Mouse (Mus musculus): ENCODE measurements around the gene Rora. TPM values are rescaled to one million over a fixed set of nuclear protein-coding genes. Genes with fewer than 3 reads are reported as not detected.

Gene Rora
- polyA plus RNA-seq, 1 experiment, result 15.5 TPM

GRCm38 (mm10) chr9:69319913-69320634 lies 666.5 kb downstream of the Rora start:
- DNase-seq (ENCODE audit: extremely low spot score in 1 of 2, low spot score in 1 of 2), result no peak

DNA sequence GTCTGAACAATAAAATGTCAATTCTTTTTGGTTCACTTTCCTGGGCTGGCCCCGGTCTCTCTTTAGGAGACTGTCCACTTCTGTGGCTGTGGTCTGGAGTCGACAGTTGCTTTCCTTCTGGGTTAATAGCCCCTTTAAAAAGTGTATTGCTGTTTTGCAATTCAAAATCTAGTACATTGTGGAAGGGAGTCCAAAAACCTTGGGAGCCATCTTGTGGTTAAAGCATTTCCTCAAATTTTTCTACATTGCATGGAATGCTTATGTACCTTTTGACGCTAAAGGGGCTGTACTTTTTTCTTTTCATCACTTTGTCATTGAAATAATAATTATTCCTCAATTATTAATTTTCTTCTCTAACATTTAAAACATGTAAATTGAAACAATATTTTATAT lies 667.0 kb downstream of the Rora start:
- DNase-seq (ENCODE audit: extremely low spot score in 1 of 2, low spot score in 1 of 2), result no peak

GRCm38 (mm10) chr9:69321956-69322355 lies 668.4 kb downstream of the Rora start:
- DNase-seq (ENCODE audit: extremely low spot score in 1 of 2, low spot score in 1 of 2), result no peak

GRCm38 (mm10) chr9:69323831-69324230 lies 670.2 kb downstream of the Rora start:
- DNase-seq (ENCODE audit: extremely low spot score in 1 of 2, low spot score in 1 of 2), result no peak

DNA sequence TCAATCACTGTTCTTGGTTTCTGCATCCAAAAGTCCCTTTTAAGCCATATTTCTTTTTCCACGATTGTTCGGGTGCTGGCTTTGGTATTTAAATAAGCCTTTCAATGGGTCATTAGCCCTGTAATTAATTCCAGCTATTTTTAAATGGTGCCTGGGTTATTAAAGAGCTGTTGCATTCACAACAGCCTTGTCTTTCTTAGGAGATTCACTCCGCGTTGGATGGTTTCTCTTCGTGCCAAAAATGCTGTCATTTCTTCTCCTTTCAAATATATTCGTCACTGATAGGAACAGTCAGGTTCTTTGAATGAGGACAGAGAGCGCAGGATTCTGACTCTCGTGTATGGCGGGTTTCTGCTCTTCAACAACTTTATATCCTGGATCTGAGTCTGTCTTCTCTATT lies 673.5 kb downstream of the Rora start:
- DNase-seq (ENCODE audit: extremely low spot score in 1 of 2, low spot score in 1 of 2), result no peak

- no peak for DNase-seq (ENCODE audit: extremely low spot score in 1 of 2, low spot score in 1 of 2)
These were observed 674.0 kb downstream of the Rora start for GRCm38 (mm10) chr9:69327591-69327990.

- DNase-seq (ENCODE audit: extremely low spot score in 1 of 2, low spot score in 1 of 2), result no peak
These were observed 678.2 kb downstream of the Rora start for GRCm38 (mm10) chr9:69331790-69332189.

DNA sequence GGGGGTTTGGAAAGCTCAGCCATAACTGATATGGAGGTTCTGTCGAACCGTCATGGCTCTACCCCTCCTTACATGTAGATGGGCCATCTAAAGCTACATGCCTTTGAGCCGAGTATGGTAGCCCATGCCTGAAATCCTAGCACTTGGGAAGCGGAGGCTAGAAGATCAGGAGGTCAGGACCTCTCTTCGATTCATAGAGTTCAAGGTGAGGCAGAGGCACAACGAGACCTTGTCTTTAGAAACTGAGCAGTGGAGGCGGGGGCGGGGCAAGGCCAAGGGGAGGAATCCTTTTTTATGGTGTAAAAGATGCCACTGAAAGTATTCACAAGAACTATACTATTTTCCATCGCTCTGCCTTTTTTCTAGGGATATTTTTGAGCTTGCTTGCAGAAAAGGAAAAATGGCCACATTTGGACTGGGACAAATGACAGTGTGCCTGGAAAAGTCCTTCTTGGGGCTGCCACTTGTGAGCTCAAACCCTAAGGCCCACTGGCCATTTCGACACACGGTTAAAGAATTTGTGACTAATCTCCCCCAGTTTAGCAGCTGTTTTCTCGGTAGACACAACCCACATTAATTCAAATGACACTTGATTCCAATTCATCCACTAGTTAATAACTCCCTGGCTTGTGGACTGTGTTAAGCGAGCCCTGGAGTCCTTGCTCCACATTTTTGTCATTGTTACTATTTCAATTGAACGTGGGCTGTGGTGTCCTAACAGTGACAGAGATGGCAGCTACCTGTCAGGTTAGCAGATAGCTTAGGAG lies 679.4 kb downstream of the Rora start:
- no peak for DNase-seq (ENCODE audit: extremely low spot score in 1 of 2, low spot score in 1 of 2)

- no peak for DNase-seq (ENCODE audit: extremely low spot score in 1 of 2, low spot score in 1 of 2)
These were observed 680.1 kb downstream of the Rora start for GRCm38 (mm10) chr9:69333654-69334053.

DNA sequence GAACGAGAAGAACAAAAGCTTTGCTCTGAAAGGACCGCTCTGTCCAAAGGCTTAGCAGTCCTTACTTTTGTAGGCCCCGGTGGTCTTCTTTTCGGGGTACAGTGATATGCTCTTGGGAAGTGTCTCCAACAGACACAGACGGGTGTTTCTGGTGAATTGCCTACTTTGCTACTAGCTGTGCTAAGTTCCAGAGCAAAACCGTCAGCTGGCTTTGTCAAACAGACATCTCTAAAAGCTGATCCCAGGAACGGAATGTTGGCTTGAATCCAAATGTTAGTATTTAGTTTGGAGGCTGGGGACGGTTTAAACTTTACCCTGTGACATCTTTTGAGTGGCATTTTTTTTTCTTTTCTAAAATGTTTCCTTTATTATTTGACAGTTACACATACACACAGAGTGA lies 680.5 kb downstream of the Rora start:
- no peak for DNase-seq (ENCODE audit: extremely low spot score in 1 of 2, low spot score in 1 of 2)

GRCm38 (mm10) chr9:69336063-69336462 lies 682.5 kb downstream of the Rora start:
- no peak for DNase-seq (ENCODE audit: extremely low spot score in 1 of 2, low spot score in 1 of 2)

GRCm38 (mm10) chr9:69339199-69339598 lies 685.6 kb downstream of the Rora start:
- DNase-seq (ENCODE audit: extremely low spot score in 1 of 2, low spot score in 1 of 2), result no peak

DNA sequence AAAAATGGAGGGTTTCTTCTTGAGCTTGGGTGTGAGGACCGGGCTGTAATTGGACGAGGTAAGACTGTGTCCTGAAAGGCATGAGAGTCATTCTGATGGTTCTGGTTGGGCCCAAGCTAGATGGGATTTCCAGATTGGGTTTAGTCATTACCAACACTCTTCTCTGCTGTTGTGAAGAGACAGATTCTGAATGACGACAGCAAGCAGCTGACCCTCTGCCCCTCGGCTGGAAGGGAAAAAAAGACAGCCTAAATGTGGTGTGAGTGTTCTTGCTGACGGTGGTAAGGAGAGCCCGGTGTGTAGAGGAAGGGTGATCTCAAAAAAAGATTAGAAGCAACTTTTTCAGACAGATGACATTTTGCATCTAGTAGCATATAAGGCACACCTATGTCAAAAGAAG lies 686.2 kb downstream of the Rora start:
- DNase-seq (ENCODE audit: extremely low spot score in 1 of 2, low spot score in 1 of 2), result no peak

DNA sequence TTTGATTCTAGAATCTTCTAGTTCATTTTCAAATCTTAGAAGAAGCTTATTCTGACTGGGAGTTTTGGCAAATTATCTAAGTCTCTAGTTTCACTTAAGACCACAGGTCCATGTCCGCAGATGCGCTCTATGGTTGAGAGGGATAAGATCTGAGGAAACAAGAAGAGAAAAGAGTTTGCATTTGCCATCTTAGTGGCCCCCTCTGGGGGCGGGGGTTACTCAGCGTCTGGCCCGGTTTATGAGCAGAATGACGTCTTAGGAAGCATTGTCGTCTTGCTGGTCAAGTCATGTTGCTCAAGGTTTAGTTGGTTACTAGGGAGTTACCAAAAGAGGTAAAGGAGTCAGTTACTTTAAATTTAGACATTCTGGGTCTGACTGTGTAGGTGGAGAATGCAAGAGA lies 686.8 kb downstream of the Rora start:
- DNase-seq (ENCODE audit: extremely low spot score in 1 of 2, low spot score in 1 of 2), result no peak

GRCm38 (mm10) chr9:69343881-69344280 lies 690.3 kb downstream of the Rora start:
- no peak for DNase-seq (ENCODE audit: extremely low spot score in 1 of 2, low spot score in 1 of 2)

DNA sequence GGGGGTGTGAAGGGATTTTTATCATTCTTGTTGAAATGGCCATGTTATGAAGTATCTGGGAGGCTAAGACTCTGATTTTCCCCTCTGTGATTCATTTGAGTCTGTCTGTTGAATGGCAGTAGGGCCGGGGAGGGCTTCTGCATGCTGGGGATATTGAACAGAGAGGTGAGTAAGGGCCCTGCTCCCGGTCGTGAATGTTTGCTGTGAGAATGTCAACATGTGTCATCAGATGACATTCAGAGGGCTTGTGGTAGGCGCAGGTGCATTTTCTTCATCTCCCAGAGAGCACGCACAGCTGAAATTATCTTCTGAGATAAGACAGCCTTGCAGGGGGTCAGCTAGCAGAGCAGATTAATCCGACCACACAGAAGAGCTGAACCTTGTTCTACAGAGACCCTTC lies 692.0 kb downstream of the Rora start:
- no peak for DNase-seq (ENCODE audit: extremely low spot score in 1 of 2, low spot score in 1 of 2)

DNA sequence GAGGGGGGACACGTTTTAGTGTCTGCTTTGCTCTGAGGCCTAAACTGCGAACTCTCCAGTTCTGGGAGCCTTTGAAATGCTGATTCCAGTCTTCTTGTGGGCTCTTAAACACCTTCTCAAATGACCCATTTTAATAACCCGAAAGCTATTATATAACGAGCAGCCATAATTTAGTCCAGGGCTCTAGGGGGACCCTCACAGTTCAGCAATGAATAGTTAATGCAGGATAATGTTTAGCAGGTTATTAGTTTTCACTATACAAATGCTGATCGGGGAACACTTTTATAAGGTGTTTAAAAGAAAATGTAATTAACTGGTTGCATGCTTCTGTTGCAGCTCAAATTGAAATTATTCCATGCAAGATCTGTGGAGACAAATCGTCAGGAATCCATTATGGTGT lies 694.2 kb downstream of the Rora start:
- no peak for DNase-seq (ENCODE audit: extremely low spot score in 1 of 2, low spot score in 1 of 2)

GRCm38 (mm10) chr9:69349537-69349936 lies 696.0 kb downstream of the Rora start:
- no peak for DNase-seq (ENCODE audit: extremely low spot score in 1 of 2, low spot score in 1 of 2)

GRCm38 (mm10) chr9:69354228-69354627 lies 700.6 kb downstream of the Rora start:
- no peak for DNase-seq (ENCODE audit: extremely low spot score in 1 of 2, low spot score in 1 of 2)

GRCm38 (mm10) chr9:69357834-69358233 lies 704.2 kb downstream of the Rora start:
- peak; percentile 11 to 83 for DNase-seq (ENCODE audit: extremely low spot score in 1 of 2, low spot score in 1 of 2)

DNA sequence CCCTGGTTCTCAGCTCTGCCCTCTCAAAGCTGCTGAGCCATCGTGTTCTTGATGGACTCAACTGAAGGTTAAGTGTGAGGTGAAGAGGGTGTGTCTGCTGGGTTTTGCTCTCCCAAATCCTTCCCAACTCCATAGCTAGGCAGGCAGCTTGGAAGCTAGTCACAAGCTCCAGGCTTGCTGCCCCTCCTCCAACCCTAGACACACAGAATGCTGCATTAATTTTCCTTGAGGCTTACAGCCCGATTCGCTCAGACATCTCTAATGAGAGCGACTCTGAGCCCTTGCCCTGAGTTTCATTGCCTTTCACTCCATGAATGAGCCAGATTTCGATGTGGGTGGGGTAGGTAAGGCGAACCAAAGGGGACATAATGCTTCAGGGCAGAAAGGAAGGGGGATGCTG lies 705.2 kb downstream of the Rora start:
- no peak for DNase-seq (ENCODE audit: extremely low spot score in 1 of 2, low spot score in 1 of 2)

GRCm38 (mm10) chr9:69361951-69362445 lies 708.4 kb downstream of the Rora start:
- DNase-seq (ENCODE audit: extremely low spot score in 1 of 2, low spot score in 1 of 2), result no peak
